Mouse (Mus musculus) adrenal gland, postnatal 4 days (tissue): Measurements from ENCODE around the gene Traf2. TPM values are rescaled to one million over a fixed set of nuclear protein-coding genes. Genes with fewer than 3 reads are reported as not detected.

Source experiments
- DNase-seq, 2 experiments: peaks; one replicate each; pipeline ENCODE4 v3.0.0; 2021 to 2022; ENCODE audit warnings: low spot score in 2 of 2, mixed read lengths in 2 of 2
- total RNA-seq, 2 experiments: library from RNA; stranded (reverse); gene quantifications; 2 replicates each; pipeline ENCODE4 v1.2.3; 2021

The Traf2 gene
- total RNA-seq, 2 experiments from 2014 or later: 19.2 to 20.5 TPM

GRCm38 (mm10) chr2:25549021-25549991 is 2.6 kb upstream of the Traf2 start:
- no peak for DNase-seq

- no peak for DNase-seq
Observed at GRCm38 (mm10) chr2:25545996-25546810, 537 bp downstream of the Traf2 start.

DNA sequence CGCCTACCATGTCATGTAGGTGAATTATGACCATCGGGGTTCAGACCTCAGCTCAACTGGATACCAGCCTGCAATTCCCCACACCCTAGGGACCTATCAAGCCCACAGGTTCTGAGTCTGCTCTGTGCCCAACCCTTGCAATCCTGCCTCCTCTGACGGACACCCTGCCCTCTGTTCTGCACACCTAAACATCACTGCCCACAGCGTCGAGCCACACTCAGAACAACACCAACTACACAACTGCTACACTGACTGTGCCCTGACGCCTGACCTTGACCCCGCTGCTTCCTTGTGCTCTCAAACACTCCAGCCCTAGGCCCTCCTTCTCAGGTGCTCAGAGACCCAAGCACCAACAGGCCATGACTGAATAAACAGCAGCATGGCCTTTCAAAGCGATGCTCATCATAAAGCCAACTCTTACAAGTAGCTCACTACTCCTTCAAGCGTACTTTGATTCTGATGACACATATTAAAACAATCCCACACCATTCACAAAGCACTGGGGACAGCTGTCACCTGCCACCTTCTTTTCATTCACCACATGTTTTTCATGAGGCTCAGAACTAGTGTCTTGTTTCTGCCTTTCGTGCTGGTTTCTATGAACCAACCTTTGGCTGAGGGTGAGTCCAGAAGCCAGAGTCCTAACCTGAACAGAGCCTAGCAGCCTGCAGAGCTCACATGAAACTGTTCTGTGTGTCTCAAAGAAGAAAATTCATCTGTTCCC is 4.9 kb downstream of the Traf2 start:
- no peak for DNase-seq

- DNase-seq: no peak
Observed at GRCm38 (mm10) chr2:25540541-25540948, 6.2 kb downstream of the Traf2 start.

DNA sequence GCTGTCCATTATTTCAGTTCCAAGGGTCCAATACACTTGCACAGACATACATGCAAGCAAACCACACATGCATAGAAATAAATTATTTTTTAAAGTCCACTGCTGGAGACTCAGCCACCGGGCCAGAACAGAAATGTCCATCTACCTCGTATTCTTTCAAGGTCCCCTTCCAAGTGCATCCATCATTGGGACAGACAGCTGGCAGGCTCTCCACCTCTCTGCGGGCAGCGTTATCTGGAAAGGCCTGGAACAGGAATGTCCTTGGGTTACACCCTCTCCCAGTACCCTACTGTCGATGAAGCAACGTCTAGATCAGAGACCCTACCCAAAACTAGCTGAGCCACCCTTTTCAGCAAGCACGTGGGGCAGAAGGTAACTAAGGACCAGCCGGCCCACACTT is 10.2 kb downstream of the Traf2 start:
- DNase-seq: no peak

GRCm38 (mm10) chr2:25534866-25535182 is 11.9 kb downstream of the Traf2 start:
- no peak for DNase-seq

GRCm38 (mm10) chr2:25534178-25534865 is 12.4 kb downstream of the Traf2 start:
- peak; percentile 33 to 43 for DNase-seq

DNA sequence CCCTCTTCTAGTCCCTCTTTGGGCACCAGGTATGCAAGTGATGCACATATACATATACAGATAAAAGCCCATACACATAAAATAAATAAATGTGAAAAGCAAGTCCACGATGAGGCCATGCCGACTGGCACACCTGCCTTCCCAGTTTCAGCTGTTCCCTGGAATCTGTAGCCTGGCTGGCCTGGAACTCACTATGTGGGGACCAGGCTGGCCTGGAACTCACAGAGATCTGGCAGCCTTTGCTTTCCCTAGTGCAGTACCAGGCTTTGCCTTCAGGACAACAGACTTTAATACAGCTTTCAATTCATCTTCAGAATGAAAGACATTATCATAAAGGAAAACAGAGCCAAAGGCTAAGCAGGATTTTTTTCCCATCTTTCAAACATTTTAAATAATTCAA is 13.0 kb downstream of the Traf2 start:
- DNase-seq: no peak

DNA sequence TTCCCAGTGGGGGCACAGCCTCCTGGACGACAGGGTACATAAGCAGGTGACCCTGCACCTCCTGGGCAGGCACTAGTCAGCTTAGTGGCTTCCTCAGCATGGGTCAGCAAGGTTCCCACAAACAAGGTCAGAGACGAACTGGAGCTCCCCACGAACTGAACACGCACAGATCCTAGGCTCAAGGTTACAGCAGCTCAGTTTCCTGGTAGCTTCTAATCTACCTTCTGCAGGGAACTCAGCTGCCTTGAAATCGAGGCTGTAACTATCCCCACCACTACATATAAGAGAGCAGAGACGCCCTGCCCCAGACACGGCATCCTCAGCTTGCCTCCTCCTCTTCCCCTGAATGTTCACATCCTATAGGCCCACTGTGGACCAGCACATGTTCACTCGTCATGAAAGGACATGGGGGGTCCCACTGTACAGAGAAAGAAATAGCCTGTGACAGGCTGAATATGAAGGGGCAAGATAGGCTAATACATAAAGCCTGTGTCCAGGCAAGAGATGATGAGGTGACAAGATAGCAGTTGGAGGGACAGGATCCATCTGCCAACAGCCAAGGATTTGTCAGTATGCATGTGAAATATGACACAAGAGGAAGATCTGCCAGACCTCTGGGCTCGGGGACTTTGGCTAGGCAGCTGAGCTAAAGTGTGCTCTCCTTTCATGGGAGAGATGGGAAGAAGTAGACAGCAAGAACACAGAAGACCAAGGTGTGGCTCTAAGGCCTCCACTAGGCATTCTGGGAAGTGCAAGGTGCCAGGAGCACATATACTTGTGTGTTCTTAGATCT is 20.0 kb downstream of the Traf2 start:
- no peak for DNase-seq

DNA sequence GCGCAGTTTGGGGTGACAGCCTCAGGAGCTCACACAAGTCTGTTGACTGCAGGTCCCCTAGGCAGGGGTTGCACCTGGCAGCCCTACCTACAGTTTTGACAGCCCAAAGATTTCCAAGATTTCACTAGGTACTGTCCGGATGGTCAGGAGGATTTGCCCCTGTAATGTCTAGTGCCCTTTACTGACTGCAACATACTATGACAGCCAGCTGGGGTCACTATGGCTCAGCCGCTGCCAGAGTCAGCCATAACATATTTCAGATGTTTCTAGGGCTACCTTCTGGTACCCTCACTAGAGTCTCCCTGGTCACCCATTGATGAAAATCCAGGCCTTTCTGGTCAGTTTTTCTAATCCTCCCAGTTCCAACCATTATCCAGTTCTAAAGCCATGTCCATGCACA is 36.8 kb downstream of the Traf2 start:
- DNase-seq: no peak

- no peak for DNase-seq
Observed at GRCm38 (mm10) chr2:25506964-25507363, 39.8 kb downstream of the Traf2 start.

DNA sequence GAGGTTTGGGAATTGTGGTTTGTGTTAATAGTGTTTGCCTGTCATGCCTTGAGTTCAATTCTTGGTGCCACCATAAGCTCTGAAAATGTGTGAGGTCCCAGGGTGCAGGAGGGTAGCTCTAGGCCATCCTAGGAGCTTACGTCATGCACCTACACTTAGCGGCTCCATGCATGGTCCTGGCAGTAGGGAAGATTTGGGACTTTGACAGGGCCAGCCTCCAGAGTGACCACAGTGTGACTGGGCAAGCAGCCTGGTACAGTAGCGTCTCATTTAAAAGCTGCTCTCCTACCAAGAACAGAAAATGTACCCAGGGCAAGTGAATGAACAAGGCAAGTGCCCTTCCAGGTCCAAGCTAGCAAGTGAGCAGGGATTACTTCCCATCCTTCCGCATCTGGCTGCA is 40.9 kb downstream of the Traf2 start:
- no peak for DNase-seq

GRCm38 (mm10) chr2:25505000-25505399 is 41.7 kb downstream of the Traf2 start:
- DNase-seq: no peak

DNA sequence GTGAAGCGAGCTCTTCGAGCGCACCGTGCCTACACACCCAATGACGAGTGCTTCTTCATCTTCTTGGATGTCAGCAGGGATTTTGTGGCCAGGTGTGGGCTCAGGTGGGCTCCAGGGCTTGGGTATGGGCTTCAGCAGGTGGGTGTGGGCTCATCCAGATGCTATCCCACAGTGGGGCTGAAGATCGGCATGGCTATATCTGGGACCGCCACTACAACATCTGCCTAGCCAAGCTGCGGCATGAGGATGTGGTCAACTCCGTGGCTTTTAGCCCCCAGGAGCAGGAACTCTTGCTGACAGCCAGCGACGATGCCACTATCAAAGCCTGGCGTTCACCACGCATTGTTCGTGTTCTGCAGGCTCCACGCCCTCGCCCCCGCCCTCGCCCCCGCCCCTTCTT is 42.2 kb downstream of the Traf2 start:
- DNase-seq: no peak

DNA sequence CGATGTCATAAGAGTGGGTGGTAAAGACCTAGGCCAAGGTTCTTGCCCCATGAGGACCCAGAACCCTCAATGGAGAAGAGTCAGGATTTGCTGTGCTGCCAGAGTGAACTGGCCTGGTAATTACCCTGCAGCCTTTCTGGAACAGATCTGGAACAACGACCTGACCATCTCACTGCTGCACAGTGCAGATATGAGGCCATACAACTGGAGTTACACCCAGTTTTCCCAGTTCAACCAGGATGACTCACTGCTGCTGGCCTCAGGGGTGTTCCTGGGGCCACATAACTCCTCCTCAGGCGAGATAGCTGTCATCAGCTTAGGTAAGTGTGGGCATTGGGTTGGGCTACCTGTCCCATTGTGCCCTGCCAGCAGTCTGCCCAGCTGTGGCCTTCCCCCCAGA is 44.0 kb downstream of the Traf2 start:
- no peak for DNase-seq

GRCm38 (mm10) chr2:25501593-25502486 is 44.9 kb downstream of the Traf2 start, which contains the start of gene C8g:
C8g (minus strand) TSS chr2:25501719.
- no peak for DNase-seq

DNA sequence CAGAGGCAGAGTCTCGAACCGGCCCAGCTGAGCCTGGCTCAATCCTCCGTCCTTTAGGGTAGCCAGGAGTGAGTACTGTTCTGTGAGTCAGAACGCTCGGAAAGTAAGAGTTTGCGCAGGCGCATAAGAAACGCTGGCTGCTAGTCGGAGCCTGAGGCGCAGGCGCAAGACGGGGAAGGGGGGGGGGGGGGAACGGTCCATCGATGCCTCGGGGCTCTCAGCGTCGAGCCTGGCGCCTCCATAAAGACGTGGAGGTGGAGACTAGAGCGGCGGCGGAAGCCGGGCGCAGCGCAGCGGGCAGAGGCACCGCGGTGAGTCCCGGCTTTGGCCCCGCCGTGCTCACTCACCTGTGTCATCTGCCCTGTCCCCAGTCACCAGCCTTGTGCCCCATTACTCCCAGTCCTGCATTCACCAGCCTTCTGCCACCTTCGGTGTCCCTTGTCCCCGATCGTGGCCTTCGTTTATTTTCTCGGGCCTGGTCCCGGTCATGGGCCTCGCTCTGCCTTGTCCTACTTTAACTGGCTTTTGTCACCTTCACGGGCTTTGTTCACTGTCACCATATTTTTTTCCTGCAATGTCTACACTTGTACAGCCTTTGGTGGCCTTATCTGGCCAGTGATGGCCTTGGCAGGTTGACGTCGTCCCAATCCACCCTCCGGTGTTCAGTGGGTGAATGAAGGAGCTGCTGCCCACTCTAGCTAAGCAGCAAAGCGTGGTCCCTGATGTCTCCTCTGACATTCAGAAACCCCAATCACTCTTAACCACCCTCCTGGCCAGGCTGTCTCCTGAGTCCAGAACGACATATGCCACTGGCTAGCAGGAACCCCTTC is 45.9 kb downstream of the Traf2 start, which contains the start of gene Fbxw5:
Fbxw5 (plus strand) TSS at position 175 of the 830 bp plus-strand sequence.
- DNase-seq: peak; percentile 50 to 72

DNA sequence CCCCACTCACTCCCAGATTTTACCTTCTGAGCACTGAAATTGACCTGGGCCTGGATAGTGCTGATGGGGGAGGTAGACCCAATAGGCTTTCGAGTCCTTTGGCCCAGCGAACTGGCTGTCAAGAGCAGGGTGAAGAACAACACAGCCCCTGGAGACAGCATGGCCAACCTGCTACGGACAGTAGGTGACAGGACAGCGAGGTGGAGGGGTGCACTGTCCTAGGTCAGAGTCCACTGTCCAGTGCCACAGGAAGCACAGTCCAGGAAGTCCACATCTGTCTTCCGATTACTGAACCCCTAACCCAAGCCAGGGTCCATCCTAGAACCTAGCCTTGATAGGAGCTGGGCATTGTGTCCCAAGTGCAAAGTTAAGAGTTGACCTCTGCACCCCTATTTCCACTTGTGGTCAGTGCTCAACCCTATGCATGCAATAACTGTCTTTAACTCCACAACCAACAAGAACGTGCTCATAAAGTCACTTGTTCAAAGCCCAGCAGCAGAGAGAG is 46.6 kb downstream of the Traf2 start:
- no peak for DNase-seq
